Mouse (Mus musculus) liver, adult 2 months (tissue): ENCODE measurements around the gene Gnl1. TPM values are rescaled to one million over a fixed set of nuclear protein-coding genes. Genes with fewer than 3 reads are reported as not detected.
"Not testable (repeated sequence)": the region's sequence is repeated elsewhere in the genome, so short reads cannot be mapped to it uniquely, and the experiment has no call there.

ENCODE experiments used
- DNase-seq: peaks from one replicate; pipeline ENCODE4 v3.0.0-alpha.2; 2011; ENCODE audit warnings: low read depth, low spot score; ENCODE audit errors: extremely low read depth
- H3K27ac ChIP-seq: fragments of 200-500 bp; replicated peaks from 2 replicates; pipeline ENCODE4 v1.5.1; 2012; ENCODE audit warnings: low read depth, mild to moderate bottlenecking, control low read depth, inconsistent platforms, low read length; ENCODE audit not compliant: insufficient read depth
- H3K27me3 ChIP-seq: fragments of 200-500 bp; 2 replicates; pipeline ENCODE4 v1.6.1; 2012; ENCODE audit warnings: mild to moderate bottlenecking, moderate library complexity, low read length, inconsistent platforms; ENCODE audit not compliant: control insufficient read depth, insufficient read depth
- H3K36me3 ChIP-seq: fragments of 200-500 bp; 2 replicates; pipeline ENCODE4 v1.6.1; 2012; ENCODE audit warnings: low read length, inconsistent platforms; ENCODE audit not compliant: control insufficient read depth, insufficient read depth
- H3K4me1 ChIP-seq: fragments of 200-500 bp; 2 replicates; pipeline ENCODE4 v1.6.1; 2011; ENCODE audit warnings: low read length; ENCODE audit not compliant: control insufficient read depth, insufficient read depth
- H3K4me3 ChIP-seq: fragments of 200-500 bp; 2 replicates; pipeline ENCODE4 v1.5.1; 2011; ENCODE audit warnings: low read depth, mild to moderate bottlenecking, control low read depth, low read length, moderate library complexity; ENCODE audit not compliant: insufficient read depth
- H3K79me2 ChIP-seq: fragments of 200-500 bp; 2 replicates; pipeline ENCODE4 v1.6.1; 2012; ENCODE audit warnings: inconsistent platforms, mild to moderate bottlenecking, low read length, moderate library complexity; ENCODE audit not compliant: control insufficient read depth, insufficient read depth
- H3K9ac ChIP-seq: fragments of 200-500 bp; 2 replicates; pipeline ENCODE4 v1.6.1; 2012; ENCODE audit warnings: low read depth, mild to moderate bottlenecking, control low read depth, inconsistent platforms, low read length
- CTCF ChIP-seq: fragments of 200-500 bp; IDR thresholded peaks from 2 replicates; pipeline ENCODE4 v1.5.1; 2011; ENCODE audit warnings: low read depth, low read length, control low read depth
- POLR2A ChIP-seq: fragments of 200-500 bp; IDR thresholded peaks from 2 replicates; pipeline ENCODE4 v1.6.1; 2011; ENCODE audit warnings: low read length, control low read depth; ENCODE audit not compliant: insufficient read depth; ENCODE audit errors: extremely low read depth
- WGBS: fragments of 180-500 bp; shearing (Covaris S2); methylation state at CpG from one replicate; pipeline ENCODE4 v1.1.7; 2018; 5-methylcytosine and 5-hydroxymethylcytosine counted together
- polyA plus RNA-seq: library from polyadenylated mRNA; depleted of rRNA; stranded (reverse); fragments of >200 nt; gene quantifications from 2 replicates; pipeline ENCODE4 v1.2.3, GENCODE M21; 2012; rRNA removed
- total RNA-seq: library from RNA; depleted of rRNA; stranded (reverse); fragments of >200 nt; gene quantifications from 2 replicates; pipeline ENCODE4 v1.2.3, GENCODE M21; 2014; rRNA removed

Gene Gnl1
- total and polyA plus RNA-seq, 2 experiments: 8.4 to 8.8 TPM

DNA sequence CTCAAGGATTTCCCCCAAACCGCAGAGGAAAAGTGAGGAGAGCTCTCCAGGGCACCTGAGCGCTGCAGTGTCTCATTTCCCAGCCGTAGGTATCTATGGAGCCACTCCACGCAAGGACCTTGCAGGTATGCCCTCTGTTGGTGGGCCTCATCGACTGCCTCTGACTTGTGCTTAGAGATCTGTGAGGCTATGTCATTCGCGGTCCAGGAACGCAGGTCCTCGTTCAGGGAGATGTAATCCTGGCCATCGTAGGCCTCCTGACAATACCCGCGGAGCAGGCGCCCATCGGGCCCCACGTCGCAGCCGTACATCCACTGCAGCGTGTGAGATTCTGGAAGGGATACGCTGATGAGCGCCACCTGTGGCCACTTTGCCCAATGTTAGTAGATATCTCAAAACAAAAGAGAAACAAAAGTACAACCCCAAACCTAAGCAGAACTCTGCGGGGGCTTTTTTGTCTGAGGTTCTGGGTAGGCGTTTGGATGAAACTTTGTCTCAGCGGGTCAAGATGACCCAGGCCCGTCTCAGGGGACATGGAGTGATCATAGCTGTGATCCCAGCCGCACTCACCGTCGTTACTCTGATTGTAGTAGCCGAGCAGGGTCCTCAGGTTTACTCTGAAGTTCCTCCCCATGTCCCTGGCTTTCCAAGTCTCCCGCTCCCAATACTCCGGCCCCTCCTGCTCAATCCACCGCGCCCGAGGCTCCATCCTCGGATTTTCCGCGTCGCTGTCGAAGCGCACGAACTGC is 52.1 kb downstream of the Gnl1 start:
- under 1% methylated on average over 40 of the region's 40 CpGs for WGBS
- H3K27me3 ChIP-seq, H3K79me2 ChIP-seq, H3K36me3 ChIP-seq: not testable (repeated sequence)
- peak; percentile 44 for TF ChIP-seq CTCF
- H3K9ac ChIP-seq: peak overlapping the region; percentile 92
- peak; percentile 32 for DNase-seq
- peak overlapping the region; percentile 76 for H3K27ac ChIP-seq
- H3K4me1 ChIP-seq: peaks cover 17% of the 10 kb centered on the region
- peak overlapping the region; percentile 68 for H3K4me3 ChIP-seq

DNA sequence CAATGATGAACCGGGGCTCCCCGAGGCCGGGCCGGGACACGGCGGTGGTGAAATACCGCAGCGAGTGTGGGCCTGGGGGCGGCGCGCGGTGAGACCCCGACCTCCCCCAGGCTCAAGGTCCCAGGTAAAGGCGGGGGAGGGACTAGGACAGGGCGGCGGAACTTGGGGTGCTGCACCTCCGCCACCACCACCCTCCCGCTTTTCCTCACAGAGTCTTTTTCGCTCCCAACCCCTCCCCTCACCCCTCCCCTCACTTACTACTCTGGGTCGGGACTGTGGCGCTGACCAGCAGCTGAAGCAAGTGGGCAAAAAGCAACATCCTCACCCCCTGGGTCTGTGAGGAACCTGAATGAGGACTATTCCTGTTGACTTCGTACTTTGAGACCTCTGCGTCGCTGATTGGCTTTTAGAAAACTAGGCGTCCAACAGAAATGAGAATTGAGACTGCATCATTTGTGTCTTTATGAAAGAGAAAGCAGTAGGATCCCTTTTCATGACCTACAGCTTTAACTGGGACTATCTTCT is 52.8 kb downstream of the Gnl1 start, which contains the start of gene H2-T23:
Gene H2-T23 (minus strand): TSS at position 505 of the 525 bp plus-strand sequence.
- 2% methylated on average over 25 of the region's 25 CpGs for WGBS
- H3K9ac ChIP-seq: peak within 1 kb of the TSS; percentile 92

DNA sequence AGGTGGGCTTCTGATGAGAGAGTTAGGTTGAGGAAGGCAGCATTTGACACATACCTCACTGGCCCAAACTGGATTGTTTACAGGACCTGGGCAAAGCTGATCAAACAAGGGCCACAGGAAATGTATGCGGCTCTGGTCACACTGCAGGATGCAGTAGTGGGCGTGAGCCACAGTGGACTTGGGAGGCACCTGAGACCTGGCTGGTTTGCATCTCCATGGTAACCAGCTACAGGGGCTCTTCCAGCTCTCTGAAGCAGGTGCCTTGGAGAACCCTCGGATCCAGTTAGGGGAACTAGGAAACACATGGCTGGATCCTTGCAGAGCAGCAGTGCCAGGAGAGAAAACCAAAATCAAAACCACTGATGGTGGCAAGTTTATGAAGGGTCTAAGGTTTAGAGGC is 54.9 kb downstream of the Gnl1 start:
- peak overlapping the region; percentile 78 for H3K27ac ChIP-seq
- not testable (repeated sequence) for H3K4me3 ChIP-seq, H3K27me3 ChIP-seq, H3K36me3 ChIP-seq, DNase-seq, H3K9ac ChIP-seq, H3K79me2 ChIP-seq
- WGBS: 28% methylated on average over 3 of the region's 3 CpGs
- H3K4me1 ChIP-seq: peaks cover 17% of the 10 kb centered on the region

More for the DNA sequence above, 52.8 kb downstream of the Gnl1 start, which contains the start of gene H2-T23:
- peak; percentile 74 for TF ChIP-seq POLR2A
- Histone ChIP-seq H3K4me3 (peak within 1 kb of the TSS; percentile 68), H3K27ac (peak within 1 kb of the TSS; percentile 76), H3K4me1 (peaks cover 17% of the 10 kb centered on the region)
- not testable (repeated sequence) for H3K27me3 ChIP-seq, H3K79me2 ChIP-seq, H3K36me3 ChIP-seq
- peak; percentile 90 for DNase-seq

GRCm38 (mm10) chr17:36035010-36035638 is 55.5 kb downstream of the Gnl1 start:
- not testable (repeated sequence) for H3K79me2 ChIP-seq, H3K9ac ChIP-seq, H3K27me3 ChIP-seq, H3K4me3 ChIP-seq, H3K36me3 ChIP-seq
- 5% methylated on average over 3 of the region's 3 CpGs for WGBS
- peak; percentile 40; the same call in 1 of the 2 replicates for TF ChIP-seq CTCF
- peaks cover 16% of the 10 kb centered on the region for H3K4me1 ChIP-seq
- H3K27ac ChIP-seq: peak overlapping the region; percentile 78
- DNase-seq: peak; percentile 96

GRCm38 (mm10) chr17:36036126-36036525 is 56.5 kb downstream of the Gnl1 start:
- WGBS: 64% methylated on average over 13 of the region's 13 CpGs
- not testable (repeated sequence) for H3K4me1 ChIP-seq, H3K36me3 ChIP-seq, H3K79me2 ChIP-seq, DNase-seq, H3K27ac ChIP-seq, H3K9ac ChIP-seq, H3K4me3 ChIP-seq, H3K27me3 ChIP-seq

Other genes with a start within 250 kb of the Gnl1 start
- gene Ier3, start 158.2 kb upstream of the Gnl1 start, total RNA-seq: 0.92 and 0.94 TPM in 2 replicates
- 0.91 and 1.6 TPM in 2 replicates for gene Ier3, start 158.2 kb upstream of the Gnl1 start, polyA plus RNA-seq
- 18.0 and 19.5 TPM in 2 replicates for gene Flot1, start 156.6 kb upstream of the Gnl1 start, total RNA-seq
- gene Flot1, start 156.6 kb upstream of the Gnl1 start, polyA plus RNA-seq: 19.6 and 26.7 TPM in 2 replicates
- gene Tubb5, start 141.5 kb upstream of the Gnl1 start, total RNA-seq: 37.5 and 67.3 TPM in 2 replicates
- gene Tubb5, start 141.5 kb upstream of the Gnl1 start, polyA plus RNA-seq: 56.4 and 62.2 TPM in 2 replicates
- gene Mdc1, start 138.3 kb upstream of the Gnl1 start, total RNA-seq: 3.0 and 3.5 TPM in 2 replicates
- gene Mdc1, start 138.3 kb upstream of the Gnl1 start, polyA plus RNA-seq: 1.7 and 2.4 TPM in 2 replicates
- gene Nrm, start 118.5 kb upstream of the Gnl1 start, total RNA-seq: 0.18 and 2.4 TPM in 2 replicates
- gene Nrm, start 118.5 kb upstream of the Gnl1 start, polyA plus RNA-seq: 1.4 and 2.4 TPM in 2 replicates
- gene Ppp1r18, start 114.3 kb upstream of the Gnl1 start, total RNA-seq: 2.0 and 3.8 TPM in 2 replicates
- gene Ppp1r18, start 114.3 kb upstream of the Gnl1 start, polyA plus RNA-seq: 4.7 and 5.5 TPM in 2 replicates
- 18.5 and 25.8 TPM in 2 replicates for gene Dhx16, start 100.0 kb upstream of the Gnl1 start, total RNA-seq
- 41.4 and 52.2 TPM in 2 replicates for gene Dhx16, start 100.0 kb upstream of the Gnl1 start, polyA plus RNA-seq
- gene 2310061I04Rik, start 82.4 kb upstream of the Gnl1 start, total RNA-seq: 4.9 and 7.0 TPM in 2 replicates
- gene 2310061I04Rik, start 82.4 kb upstream of the Gnl1 start, polyA plus RNA-seq: 35.3 and 37.4 TPM in 2 replicates
- gene Atat1, start 69.8 kb upstream of the Gnl1 start, total RNA-seq: 12.1 and 12.8 TPM in 2 replicates
- 37.4 and 47.5 TPM in 2 replicates for gene Atat1, start 69.8 kb upstream of the Gnl1 start, polyA plus RNA-seq
- 41.1 and 58.7 TPM in 2 replicates for gene Mrps18b, start 63.5 kb upstream of the Gnl1 start, total RNA-seq
- gene Mrps18b, start 63.5 kb upstream of the Gnl1 start, polyA plus RNA-seq: 89.5 and 106 TPM in 2 replicates
- gene Ppp1r10, start 63.4 kb upstream of the Gnl1 start, total RNA-seq: 14.6 and 14.7 TPM in 2 replicates
- 15.8 and 30.0 TPM in 2 replicates for gene Ppp1r10, start 63.4 kb upstream of the Gnl1 start, polyA plus RNA-seq
- 24.1 and 24.6 TPM in 2 replicates for gene Abcf1, start 10.1 kb upstream of the Gnl1 start, total RNA-seq
- gene Abcf1, start 10.1 kb upstream of the Gnl1 start, polyA plus RNA-seq: 41.1 and 43.2 TPM in 2 replicates
- 1.8 and 2.9 TPM in 2 replicates for gene Prr3, start 385 bp downstream of the Gnl1 start, total RNA-seq
- gene Prr3, start 385 bp downstream of the Gnl1 start, polyA plus RNA-seq: 5.0 and 8.3 TPM in 2 replicates
- 4.9 and 5.3 TPM in 2 replicates for gene H2-T24, start 40.7 kb downstream of the Gnl1 start, total RNA-seq
- gene H2-T24, start 40.7 kb downstream of the Gnl1 start, polyA plus RNA-seq: 1.9 and 2.1 TPM in 2 replicates
- gene H2-T23, start 53.0 kb downstream of the Gnl1 start, total RNA-seq: 291 and 323 TPM in 2 replicates
- 423 and 492 TPM in 2 replicates for gene H2-T23, start 53.0 kb downstream of the Gnl1 start, polyA plus RNA-seq
- gene H2-T22, start 62.9 kb downstream of the Gnl1 start, total RNA-seq: 115 and 138 TPM in 2 replicates
- 98.2 and 110 TPM in 2 replicates for gene H2-T22, start 62.9 kb downstream of the Gnl1 start, polyA plus RNA-seq
- gene Gm6034, start 63.1 kb downstream of the Gnl1 start, total RNA-seq: 0.09 TPM in 1 of 2 replicates, not detected in the other
- gene Gm6034, start 63.1 kb downstream of the Gnl1 start, polyA plus RNA-seq: 0.05 and 0.06 TPM in 2 replicates
- 0.13 TPM in 1 of 2 replicates, not detected in the other for gene Gm11127, start 78.5 kb downstream of the Gnl1 start, total RNA-seq
- 0.06 TPM in 1 of 2 replicates, not detected in the other for gene Gm11127, start 78.5 kb downstream of the Gnl1 start, polyA plus RNA-seq
- gene Gm19684, start 141.8 kb downstream of the Gnl1 start, total RNA-seq: 0.18 and 0.47 TPM in 2 replicates
- gene Gm19684, start 141.8 kb downstream of the Gnl1 start, polyA plus RNA-seq: 0.10 and 0.11 TPM in 2 replicates
- not detected in 2 replicates for gene Gm7030, start 149.6 kb downstream of the Gnl1 start, total RNA-seq
- not detected in 2 replicates for gene Gm7030, start 149.6 kb downstream of the Gnl1 start, polyA plus RNA-seq
- not detected in 2 replicates for gene Gm8909, start 188.7 kb downstream of the Gnl1 start, total RNA-seq
- gene Gm8909, start 188.7 kb downstream of the Gnl1 start, polyA plus RNA-seq: not detected in 2 replicates
- not detected in 2 replicates for gene H2-T3, start 210.4 kb downstream of the Gnl1 start, total RNA-seq
- gene H2-T3, start 210.4 kb downstream of the Gnl1 start, polyA plus RNA-seq: not detected in 2 replicates